Mouse (Mus musculus) cerebellum, postnatal 4 days (tissue): ENCODE results near the gene Ppm1b.
"Not testable (repeated sequence)": the region's sequence is repeated elsewhere in the genome, so short reads cannot be mapped to it uniquely, and the experiment has no call there.

Experiments used
- DNase-seq, 2 experiments: peaks; one replicate each; pipeline ENCODE4 v3.0.0; 2022; ENCODE audit warnings: low spot score in 2 of 2, mixed read lengths in 1 of 2

Ppm1b gene

GRCm38 (mm10) chr17:84956441-84956840 is at the start of gene Ppm1b:
Ppm1b (plus strand) TSS chr17:84956741.
- DNase-seq = no peak

- DNase-seq = no peak
Observed at GRCm38 (mm10) chr17:84921666-84922376, 34.7 kb upstream of the Ppm1b start.

DNA sequence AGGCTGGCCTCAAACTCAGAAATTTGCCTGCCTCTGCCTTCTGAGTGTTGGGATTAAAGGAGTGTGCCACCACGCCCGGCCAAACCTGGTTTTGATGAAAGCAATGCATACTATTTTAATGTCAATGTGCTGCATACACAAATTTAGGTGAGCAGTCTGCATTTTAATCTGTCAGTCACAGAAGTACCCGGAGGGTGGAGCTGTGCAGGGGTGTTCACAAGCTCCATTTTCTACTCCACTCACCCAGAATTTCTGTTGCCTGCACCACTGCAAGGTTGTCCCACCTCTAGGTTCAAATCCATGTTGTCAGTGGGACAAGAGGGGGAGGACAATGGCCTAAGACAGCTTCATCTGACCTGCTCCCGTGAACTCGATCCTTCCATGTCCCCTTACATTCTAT is 31.8 kb upstream of the Ppm1b start:
- no peak for DNase-seq

DNA sequence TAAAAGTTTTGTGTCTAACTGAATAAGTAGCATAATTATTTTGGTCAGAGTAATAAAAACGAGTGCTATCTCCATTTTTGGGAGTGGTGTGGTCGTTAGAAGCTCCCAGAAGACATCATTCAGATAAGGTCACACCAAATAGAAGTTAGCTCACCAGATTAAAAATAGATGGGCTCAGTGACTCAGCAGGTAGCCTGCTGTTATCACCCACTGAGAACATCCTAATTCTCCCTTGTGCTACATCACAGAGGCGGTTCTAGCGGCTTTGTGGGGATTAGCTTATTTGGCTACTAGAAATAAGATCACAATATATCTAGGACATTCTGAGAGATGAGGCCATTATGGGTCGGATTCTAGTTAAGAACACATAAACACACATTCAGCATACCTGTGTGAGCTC is 30.3 kb upstream of the Ppm1b start:
- no peak for DNase-seq

- no peak for DNase-seq
Observed at GRCm38 (mm10) chr17:84927580-84927979, 29.0 kb upstream of the Ppm1b start.

DNA sequence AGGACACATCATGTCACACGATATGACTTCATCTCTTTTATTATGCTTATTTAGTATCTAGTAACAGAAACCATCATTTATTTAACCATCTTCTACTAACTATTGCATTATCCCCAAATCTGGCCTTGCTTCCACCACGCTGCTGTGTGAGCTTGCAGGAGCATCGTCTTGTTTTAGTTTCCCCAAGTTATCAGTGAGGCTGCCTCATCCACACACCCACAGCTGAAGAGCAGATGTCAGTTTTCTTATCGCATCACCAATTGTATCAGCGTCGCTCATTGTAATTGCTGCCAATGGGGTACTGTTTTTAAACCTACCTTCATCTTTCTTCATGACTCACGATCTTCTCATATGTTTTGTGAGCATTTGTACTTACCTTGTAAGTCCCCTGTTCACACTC is 23.6 kb upstream of the Ppm1b start:
- no peak for DNase-seq

GRCm38 (mm10) chr17:84933968-84934367 is 22.6 kb upstream of the Ppm1b start:
- DNase-seq = no peak

GRCm38 (mm10) chr17:84935620-84936019 is 20.9 kb upstream of the Ppm1b start:
- not testable (repeated sequence) for DNase-seq

DNA sequence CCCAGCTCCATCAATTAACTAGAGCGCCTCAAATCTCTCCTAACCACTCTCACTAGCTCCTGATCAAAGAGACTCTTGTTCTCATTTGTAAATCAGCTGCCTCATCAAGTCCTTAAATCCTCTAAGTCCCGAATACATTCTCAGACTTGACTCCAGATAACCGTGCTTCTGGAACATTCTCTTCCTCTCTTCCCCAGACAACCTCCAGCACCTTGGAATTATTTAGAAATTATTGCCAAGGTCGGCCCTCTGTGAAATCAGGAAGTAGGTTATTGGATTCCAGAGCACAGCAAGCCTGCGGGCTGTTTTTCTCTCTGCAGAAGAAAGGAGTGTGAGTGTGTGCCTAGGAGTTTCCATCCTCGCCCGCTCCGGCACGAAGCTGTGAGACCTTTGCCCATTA is 20.2 kb upstream of the Ppm1b start:
- DNase-seq = no peak

GRCm38 (mm10) chr17:84936809-84937208 is 19.7 kb upstream of the Ppm1b start:
- DNase-seq = no peak

DNA sequence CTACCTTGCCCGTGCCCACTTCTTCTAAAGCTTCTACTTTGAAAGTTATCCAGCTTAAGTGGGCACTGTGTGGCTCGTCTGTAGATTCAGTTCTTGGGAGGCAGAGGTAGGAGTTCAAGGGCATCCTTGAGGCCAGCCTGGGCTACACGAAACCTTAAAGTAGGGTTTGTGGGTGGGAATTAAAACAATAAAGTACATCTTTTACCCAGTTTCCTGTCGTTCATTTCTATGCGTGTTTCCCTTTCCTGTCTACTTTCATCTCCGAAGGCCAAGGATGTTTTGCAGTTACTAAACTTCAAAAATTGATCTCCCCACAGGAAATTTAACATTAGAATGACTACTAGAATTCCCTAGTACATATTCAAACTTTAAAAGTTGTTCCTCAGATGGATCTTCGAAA is 19.3 kb upstream of the Ppm1b start:
- DNase-seq = no peak

GRCm38 (mm10) chr17:84938215-84938614 is 18.3 kb upstream of the Ppm1b start:
- no peak for DNase-seq

GRCm38 (mm10) chr17:84940017-84940731 is 16.4 kb upstream of the Ppm1b start:
- no peak for DNase-seq

- no peak for DNase-seq
Observed at GRCm38 (mm10) chr17:84941291-84941868, 15.2 kb upstream of the Ppm1b start.

- DNase-seq = no peak
Observed at GRCm38 (mm10) chr17:84942358-84943032, 14.0 kb upstream of the Ppm1b start.

DNA sequence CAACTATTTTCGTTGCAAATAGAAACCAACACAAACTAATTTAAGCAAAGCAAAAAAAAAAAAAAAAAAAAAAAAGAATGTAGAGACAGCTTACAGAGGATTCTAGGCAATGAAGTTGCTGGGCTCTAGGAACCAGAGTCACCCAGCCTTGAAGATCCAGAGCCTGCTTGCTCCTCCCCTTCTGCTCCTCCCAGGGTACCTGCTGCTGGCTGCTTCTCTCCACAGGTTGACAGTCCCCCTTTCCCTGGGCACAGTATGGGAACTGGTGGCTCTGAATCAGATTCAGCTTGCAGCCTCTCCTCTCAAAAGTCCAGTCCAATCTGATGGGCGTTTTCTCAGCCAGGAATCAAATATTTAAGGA is 13.5 kb upstream of the Ppm1b start:
- DNase-seq = no peak

GRCm38 (mm10) chr17:84944348-84944747 is 12.2 kb upstream of the Ppm1b start:
- no peak for DNase-seq

DNA sequence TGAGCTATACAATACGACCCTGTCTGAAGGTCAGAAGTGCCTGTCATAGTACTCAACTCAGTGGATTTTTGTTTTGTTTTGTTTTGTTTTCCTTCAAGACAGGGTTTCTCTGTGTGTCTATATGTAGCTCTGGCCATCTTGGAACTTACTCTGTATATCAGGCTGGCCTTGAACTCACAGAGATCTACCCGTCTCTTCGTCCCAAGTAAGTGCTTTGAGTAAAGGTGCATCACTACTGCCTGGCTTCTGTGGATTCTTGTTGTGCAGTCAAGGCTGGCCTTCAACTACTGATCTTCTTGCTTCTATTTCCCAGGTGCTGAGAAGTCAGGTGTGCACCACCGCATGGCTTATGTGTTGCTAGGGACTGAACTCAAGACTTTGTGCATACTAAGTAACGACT is 4.0 kb upstream of the Ppm1b start:
- DNase-seq = no peak

DNA sequence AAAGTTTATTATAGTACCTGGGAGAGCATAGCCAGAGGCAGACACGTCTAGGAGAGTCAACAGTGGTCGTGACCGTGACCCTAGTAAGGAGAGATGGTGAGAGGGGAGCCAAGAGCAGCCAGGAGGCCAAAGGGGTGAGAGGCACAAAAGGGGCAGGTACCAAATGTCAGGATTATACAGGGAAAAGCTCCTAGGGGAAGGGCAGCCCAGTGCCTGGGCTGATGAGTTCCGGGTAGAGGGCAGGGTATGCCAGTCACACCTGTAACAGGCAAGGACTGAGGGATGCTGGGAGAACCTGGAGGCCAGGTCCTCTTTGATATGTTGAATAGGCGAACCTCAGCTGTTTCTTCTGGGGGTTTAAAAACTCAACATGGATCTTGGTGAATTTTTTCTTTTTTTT is 2.8 kb upstream of the Ppm1b start:
- no peak for DNase-seq

GRCm38 (mm10) chr17:84954881-84955280 is 1.7 kb upstream of the Ppm1b start:
- no peak for DNase-seq

DNA sequence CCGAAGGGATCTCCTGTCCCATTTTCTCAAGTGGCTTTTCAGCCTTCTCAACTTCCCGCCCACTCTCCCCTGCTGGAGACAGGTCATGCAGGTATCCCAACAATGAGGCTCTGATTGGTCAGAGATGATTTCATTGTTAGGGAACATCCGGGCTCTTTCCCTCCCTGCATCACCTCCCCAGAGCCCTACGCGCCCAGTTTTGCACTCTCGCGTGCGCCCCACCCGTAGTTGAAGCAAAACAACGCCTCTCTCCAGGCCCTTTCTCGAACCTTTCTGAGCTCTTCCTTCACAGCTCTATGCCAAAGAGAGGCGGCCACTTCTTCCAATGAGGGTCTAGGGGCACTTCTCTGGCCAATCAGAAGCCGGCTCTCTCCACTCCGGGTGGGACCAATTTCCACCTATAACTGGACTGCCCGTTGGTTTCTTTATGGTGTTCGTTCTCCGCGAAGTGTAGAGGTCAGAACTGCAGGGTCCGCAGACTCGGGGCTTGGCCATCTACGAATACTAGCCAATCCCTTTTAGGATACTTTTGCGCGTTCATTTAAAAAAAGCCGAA is 468 bp downstream of the Ppm1b start:
- peak; percentile 47 to 82 for DNase-seq
